Mouse (Mus musculus) left cerebral cortex, postnatal 14 days (tissue): Measurements from ENCODE around the gene Gadl1. TPM values are rescaled to one million over a fixed set of nuclear protein-coding genes. Genes with fewer than 3 reads are reported as not detected.
A peak's percentile ranks its signal among the peaks of the same experiment; 100 is the strongest.
"Not testable (repeated sequence)": the region's sequence is repeated elsewhere in the genome, so short reads cannot be mapped to it uniquely, and the experiment has no call there.

Experiments used
- DNase-seq, 2 experiments: peaks; one replicate each; pipeline ENCODE4 v3.0.0; 2021 to 2022; ENCODE audit warnings: low spot score in 2 of 2, mixed read lengths in 1 of 2
- intact Hi-C: fragments of 180-260 bp; cut with DNase I; formaldehyde crosslinking; loops from one replicate; pipeline ENCODE4 v1.15.1; 2025
- total RNA-seq, 2 experiments: library from RNA; stranded (reverse); gene quantifications; 2 replicates each; pipeline ENCODE4 v1.2.3; 2021

The Gadl1 gene
- total RNA-seq, 2 experiments from 2014 or later, result 0.40 to 0.62 TPM

DNA sequence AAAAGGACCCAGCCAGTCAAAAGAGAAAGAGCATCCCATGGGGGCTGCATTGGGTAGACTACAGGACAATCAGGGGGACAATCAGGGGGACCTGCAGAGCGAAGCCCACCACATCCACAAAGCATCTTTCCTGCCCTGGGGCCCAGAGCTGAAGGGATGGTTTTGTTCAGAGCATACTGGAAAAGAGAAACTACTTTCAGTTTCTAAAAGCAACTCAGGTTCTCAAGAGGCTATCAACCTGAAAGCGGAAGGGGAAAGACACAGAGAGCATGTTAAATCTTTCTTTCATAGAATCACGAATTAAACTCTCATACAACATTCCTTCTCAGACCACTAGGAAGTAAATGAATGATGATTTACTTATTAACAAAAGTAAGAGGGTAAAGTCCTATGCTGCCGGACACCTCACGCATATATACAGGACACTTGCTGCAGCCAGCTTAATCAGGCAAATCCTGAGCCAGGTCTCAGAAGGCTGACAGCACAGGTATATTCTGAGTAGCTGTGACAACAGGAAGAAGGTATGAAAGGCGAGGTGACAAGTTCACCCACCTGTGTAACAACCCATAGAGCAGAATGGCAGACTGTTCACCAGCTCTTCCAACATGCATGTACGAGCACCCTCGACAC lies 90.2 kb downstream of the Gadl1 start:
- intact Hi-C loops, result no loop called here
- DNase-seq, result no peak

DNA sequence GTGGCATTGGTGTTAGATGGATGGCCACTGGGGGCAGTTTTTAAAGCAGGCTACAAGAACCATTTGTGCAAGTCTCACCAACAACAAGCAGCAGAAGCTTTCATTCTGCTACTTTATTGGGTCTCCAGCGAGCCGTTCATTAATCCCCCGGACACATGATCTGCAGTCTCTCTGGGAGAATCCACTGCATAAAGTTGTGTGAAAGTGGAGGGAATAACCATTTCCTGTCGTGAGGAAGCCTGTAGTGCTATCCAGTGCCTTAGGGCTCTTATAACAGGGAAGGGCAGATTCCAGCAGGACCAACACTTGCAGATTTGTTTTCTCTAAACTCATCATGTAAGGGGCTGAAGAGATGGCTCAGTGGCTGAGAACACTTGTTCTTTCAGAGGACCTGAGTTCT lies 104.7 kb downstream of the Gadl1 start:
- intact Hi-C loops, result no loop called here

DNA sequence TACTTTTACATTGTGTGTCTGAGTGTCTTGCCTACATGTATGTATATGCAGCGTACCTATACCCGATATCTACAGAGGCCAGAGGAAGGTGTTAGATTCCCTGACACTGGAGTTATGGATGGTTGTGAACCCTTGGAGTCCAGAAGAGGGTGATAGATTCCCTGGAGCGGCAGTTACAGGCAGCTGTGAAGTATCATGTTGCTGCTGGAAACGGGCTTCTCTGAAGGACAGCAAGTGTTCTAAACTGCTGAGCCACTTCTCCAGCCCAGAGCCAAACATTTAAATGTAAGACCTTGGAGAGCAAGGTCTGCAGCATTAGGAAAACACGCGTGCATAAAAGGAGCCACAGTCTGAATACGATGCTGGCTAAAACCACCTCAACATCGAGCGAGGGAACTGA lies 107.0 kb downstream of the Gadl1 start:
- intact Hi-C loops, result no loop called here
- DNase-seq, result no peak

More for the DNA sequence above, 104.7 kb downstream of the Gadl1 start:
- DNase-seq, result no peak

DNA sequence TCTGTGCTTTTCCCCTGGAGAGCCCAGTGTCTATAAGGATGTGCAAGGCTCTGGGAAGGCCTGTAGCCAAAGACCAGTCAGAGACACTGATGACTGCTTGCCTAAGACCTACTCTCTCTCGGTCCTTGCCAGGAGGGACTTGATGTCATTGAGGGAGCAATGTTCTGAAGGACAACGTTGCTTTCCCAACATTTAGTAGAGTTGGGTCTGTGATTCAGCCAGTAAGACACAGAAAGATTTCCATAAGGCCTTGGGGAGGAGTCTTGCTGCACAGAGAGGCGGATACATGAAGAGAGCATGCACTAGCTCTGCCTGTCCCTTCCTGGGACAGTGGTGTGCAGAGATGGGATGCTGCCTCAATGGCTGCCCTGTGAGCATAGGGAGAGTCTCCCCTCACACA lies 107.8 kb downstream of the Gadl1 start:
- no peak for DNase-seq
- intact Hi-C loops, result no loop called here

DNA sequence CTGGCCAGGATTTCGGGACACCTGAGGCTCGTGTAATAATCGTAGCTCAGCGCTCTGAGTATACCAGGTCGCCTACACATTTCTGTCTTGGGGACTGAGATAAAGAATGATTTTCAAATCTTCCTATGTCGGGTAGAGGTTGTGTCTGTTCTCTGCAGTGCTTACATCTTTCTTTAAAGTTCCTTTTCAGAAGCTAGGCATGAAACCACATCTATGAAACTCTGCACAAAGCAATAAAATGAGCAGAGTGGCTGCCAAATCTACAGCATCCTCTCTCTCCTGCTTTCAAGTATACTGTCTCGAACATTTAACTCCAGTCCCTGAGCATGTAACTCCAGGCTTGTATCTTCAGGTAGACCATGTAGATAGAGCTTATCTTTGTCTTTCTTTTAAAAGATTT lies 109.3 kb downstream of the Gadl1 start:
- intact Hi-C loops, result no loop called here
- DNase-seq, result no peak

DNA sequence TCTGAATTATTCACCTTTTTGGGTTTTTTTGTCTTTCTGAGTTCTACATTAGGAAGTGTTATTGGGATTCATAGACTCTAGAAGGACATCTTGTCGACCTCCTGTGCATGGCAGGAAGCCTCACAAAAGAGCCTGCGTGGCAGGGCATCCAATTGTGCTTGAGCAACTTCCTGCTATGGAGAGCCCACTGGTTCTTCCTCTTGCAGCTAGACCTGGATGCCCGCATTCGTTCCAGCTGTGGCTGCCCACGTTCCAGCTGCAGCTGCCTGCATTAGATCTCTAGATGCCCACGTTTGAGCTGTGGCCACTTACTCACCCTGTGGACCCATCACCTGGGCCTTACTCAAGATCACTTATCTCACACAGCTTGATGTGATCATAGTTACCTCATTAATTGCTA lies 116.1 kb downstream of the Gadl1 start:
- DNase-seq, result no peak
- intact Hi-C loops, result no loop called here

DNA sequence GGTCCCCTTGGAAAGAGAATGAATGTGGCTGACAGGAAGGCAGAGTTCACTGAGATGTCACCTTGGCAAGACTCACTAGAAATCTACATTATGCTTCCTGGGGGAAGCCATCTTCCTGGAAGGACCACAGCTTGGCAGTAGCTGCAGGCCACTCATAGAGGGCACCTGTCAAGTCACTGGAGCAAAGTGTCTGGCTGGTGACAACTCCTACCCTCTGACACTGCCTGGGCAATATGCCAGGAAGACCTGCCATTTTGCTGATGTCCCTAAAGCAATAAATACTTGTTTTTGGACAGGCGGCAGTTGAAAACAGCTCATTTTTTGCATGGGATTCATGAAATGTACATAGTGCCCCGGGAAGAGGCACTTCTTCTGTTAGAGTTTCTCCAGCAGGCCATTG lies 119.8 kb downstream of the Gadl1 start:
- DNase-seq, result no peak
- intact Hi-C loops, result no loop called here

DNA sequence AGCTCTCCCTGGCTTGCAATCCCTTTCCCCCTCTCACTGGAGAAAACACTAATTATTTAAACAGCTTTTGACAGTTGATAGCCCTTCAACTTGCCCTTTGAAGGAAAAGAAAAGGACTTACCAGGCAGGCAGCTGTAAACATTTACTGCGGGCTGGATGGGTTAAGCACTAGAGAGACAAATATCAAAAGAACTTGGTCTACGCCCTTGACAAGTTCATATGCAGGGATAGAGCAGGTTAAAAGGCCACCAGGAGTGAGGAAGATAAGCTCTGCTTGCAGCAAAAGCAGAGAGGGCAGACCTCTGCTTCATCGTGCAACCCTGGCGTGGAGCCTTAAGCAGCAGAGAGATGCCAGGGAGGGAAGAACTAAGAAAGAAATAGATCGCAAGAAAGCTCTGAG lies 123.5 kb downstream of the Gadl1 start:
- intact Hi-C loops, result loop anchor here (10.0 kb wide), 2 partner anchors 58 to 158 kb away; no protein-coding TSS in a partner anchor
- DNase-seq, result no peak

DNA sequence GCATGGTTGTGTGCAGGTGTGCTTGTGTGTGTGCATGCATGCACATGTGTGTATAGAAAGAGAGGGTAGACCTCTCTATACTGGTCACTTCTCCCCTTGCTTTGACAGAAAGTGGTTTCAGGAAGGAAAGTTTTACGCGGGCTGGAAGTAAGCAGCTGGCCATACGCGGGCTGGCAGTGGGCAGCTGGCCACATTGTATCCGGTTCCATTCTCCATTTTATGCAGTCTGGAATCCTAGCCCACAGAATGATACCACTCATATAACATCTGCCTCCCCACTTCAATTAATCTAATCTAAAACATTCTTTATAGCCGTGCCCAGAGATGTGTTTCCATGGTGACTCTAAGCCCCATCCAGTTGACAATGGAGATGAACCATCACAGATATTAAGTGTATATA lies 129.0 kb downstream of the Gadl1 start:
- no peak for DNase-seq
- intact Hi-C loops, result loop anchor here (10.0 kb wide), 2 partner anchors 63 to 163 kb away; no protein-coding TSS in a partner anchor

DNA sequence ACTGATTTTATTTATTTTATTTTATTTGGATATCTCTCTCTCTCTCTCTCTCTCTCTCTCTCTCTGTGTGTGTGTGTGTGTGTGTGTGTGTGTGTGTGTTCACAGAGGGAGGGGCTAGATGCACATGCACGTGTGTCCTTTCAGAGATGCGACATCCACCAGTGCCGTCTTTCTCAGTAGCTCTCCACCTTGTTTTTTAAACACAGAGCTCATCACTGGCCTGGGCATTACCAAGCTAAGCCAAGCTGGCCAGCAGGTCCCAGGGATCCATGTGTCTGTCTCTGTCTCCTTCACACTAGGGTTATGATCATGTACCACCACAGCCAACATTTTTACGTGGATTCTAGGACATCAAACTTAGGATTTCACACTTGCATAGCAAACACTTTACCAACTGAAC lies 130.7 kb downstream of the Gadl1 start:
- no peak for DNase-seq
- intact Hi-C loops, result loop anchor here (2.0 to 10.0 kb wide), 3 partner anchors 65 to 329 kb away; no protein-coding TSS in a partner anchor

DNA sequence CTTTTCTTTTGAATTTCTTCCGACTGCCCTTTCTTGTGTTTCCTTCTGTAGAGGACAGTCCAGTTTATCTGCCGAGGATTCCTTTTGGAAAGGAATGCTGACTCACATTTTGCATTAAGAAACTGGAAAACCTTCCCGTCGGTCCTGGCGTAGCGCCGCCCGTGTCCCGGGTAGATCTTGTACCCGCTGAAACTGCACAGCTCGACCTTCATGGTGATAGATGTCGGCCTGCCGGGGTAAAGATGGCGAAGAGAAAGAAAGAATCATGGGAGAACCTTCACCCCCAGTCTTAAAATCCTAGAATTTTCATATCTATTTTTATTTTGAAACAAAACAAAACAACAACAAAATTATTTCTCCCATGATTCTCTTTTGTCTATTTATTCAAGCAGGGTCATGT lies 131.6 kb downstream of the Gadl1 start:
- not testable (repeated sequence) for DNase-seq
- intact Hi-C loops, result loop anchor here (2.0 kb wide), 1 partner anchor 330 kb away; no protein-coding TSS in a partner anchor

DNA sequence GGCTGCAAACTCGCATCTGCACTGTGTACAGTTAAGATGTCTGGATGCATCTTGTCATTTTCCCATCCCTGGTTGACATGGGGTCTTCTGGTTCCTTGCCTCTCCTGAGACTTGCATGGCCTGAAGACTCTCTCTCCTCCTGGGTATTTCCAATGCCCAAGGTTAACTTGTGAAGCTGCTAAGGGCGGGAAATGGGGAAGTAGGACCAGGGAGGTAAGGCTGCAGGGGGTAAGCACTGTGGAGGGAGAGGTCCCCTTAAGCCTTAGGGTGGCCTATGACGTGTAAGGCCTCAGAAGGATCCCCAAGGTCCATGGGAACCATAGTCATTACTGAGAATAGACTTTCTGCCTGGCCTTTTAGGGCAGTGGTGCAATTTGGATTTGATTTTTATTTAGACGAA lies 132.1 kb downstream of the Gadl1 start:
- DNase-seq, result no peak
- intact Hi-C loops, result loop anchor here (2.0 kb wide), 1 partner anchor 331 kb away; no protein-coding TSS in a partner anchor

DNA sequence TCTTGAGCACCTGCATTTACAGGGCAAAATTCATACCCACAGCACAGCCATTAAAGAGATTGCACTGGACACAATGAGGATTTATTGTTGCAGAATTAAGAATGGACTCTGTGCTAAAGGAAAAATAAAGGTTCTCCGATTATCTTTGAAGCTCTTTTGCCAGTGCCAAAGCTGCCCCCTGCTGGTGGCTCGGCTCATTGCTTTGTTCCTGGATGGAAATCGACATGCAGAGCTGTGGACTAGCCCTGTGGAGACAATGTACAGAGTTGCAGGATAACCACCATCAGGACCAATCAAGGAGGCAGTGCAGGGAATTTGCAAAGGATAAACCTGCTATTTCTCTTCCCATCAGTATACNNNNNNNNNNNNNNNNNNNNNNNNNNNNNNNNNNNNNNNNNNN lies 132.5 kb downstream of the Gadl1 start:
- intact Hi-C loops, result loop anchor here (2.0 kb wide), 1 partner anchor 331 kb away; no protein-coding TSS in a partner anchor
- DNase-seq, result peak; percentile 91 to 96

DNA sequence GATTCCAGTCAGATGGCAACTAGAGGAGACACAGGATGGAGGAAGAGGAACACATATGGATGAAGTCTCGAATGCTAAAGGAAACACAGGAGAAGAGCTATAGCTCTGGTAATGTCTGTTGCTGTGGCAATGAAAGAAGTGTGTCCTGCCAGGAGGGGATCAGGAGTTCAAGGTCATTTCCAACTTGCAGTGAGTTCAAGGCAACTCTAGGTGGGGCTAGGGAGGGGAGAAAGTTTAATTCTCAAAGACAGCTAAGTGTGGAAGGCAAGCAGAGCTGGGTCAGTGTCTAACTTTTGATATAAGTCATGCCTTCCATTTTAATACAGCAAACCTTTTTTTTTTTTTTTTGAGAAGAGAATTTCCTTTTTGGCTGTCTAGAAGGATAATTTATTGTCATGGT lies 140.7 kb downstream of the Gadl1 start:
- intact Hi-C loops, result no loop called here
- DNase-seq, result no peak

DNA sequence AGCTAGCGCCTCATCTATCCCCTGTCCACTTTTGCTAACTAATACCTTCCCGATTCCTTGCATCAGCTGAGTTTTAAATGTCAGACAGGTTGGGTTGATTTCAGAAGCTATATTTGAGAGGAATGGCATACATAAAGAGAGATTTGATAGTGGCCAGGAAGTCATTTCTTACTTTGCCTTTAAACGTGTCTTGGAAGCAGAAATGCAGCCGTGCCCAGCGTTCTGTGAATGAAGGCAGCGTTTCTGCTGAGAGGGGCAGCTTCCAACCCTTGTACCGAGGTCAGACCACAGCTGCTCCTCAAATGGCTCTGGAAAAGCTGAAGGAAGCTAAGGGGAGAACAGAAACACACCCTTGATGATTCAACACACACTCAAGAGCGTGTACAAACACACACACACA lies 144.7 kb downstream of the Gadl1 start:
- no peak for DNase-seq
- intact Hi-C loops, result no loop called here

DNA sequence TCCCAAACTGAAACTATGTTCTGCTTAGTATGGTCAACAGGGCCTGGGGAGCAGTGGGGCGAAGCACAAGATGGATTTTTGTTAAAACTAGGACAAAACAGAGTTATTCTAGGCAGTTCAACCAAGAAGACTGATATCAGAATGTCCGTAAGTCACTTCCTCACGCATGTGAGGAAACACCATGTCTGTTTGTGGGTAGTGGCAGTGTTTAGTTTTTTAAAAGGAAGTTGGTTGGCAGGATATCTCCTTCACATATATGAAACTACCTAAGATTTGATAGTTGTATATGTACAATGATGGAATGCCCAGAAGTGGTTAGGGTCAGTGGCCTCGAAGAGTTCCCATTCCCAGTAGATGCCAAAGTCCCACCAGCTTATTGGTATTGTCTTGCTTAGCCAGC lies 149.2 kb downstream of the Gadl1 start:
- DNase-seq, result no peak
- intact Hi-C loops, result no loop called here

DNA sequence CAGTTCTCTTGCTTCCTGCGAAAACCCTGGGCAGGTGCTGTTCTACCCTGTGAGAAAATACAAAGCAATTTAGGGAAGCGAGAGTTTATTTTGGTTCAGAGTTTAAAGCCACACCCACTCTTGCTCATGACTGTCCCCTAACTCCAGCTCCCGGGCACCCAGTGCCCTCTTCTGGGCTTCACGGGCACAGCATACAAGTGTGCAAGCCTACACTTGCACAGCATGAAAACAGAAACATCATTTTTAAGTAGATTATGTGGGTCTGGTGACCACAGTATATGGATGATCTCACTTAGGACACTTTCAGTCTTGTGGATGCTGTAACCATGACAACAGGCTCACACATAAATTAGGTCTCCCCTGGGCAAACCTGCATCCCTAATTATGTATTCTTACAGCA lies 149.9 kb downstream of the Gadl1 start:
- intact Hi-C loops, result no loop called here
- DNase-seq, result peak in 1 of 2 experiments; percentile 19

DNA sequence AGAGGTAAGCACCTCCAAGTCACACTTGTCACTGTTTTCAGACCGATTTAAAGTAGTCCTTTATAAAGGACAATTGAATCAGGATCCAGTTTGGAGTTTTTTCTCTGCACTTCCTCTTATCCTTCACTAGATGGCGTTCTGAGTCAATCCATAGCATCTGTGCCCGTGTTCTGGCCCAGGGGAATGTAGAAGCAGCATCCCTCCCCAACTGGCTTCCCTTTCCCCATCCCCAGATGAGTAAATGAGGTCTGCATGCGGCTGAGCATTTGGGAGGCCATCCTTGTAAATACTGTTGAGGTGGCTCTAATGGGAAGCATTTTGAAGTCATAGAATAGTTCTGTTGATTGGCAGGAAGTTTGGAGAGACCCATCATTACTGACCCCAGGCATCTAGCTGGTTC lies 151.4 kb downstream of the Gadl1 start:
- intact Hi-C loops, result loop anchor here (10.0 kb wide), 1 partner anchor 284 kb away; no protein-coding TSS in a partner anchor
- peak; percentile 19 to 40 for DNase-seq

DNA sequence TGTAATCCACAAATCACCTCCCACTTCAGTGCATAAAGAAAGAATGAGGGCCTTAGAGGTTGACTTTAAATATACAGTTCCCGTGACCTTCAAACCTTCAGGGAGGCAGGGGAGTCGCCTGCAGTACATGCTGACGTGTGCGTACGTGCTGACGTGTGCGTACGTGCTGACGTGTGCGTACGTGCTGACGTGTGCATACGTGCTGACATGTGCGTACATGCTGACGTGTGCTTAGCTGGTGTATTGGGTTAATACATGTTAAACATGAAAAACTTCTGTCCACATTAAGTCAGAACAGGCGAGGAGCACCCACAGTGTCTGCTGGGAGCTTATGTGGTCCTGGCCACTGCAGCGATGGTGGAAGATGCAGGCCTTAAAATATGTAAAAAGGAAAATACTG lies 155.5 kb downstream of the Gadl1 start:
- DNase-seq, result no peak
- intact Hi-C loops, result loop anchor here (10.0 kb wide), 1 partner anchor 280 kb away; no protein-coding TSS in a partner anchor

DNA sequence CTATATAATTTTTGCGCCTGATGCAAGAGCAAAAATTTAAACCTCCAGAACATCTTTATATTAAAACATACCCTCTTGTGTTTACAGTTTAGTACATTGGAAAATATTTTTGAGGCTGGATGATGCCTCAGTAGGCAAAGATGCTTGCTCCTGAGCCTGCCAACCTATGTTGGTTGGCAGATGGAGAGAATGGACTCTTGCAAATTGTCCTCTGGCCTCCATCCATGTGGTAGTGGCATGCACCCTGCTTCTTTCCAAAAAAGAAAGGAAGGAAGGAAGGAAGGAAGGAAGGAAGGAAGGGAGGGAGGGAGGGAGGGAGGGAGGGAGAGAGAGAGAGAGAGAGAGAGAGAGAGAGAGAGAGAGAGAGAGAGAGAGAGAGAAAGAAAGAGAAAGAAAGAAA lies 162.3 kb downstream of the Gadl1 start:
- DNase-seq, intact Hi-C loops: not testable (repeated sequence)

DNA sequence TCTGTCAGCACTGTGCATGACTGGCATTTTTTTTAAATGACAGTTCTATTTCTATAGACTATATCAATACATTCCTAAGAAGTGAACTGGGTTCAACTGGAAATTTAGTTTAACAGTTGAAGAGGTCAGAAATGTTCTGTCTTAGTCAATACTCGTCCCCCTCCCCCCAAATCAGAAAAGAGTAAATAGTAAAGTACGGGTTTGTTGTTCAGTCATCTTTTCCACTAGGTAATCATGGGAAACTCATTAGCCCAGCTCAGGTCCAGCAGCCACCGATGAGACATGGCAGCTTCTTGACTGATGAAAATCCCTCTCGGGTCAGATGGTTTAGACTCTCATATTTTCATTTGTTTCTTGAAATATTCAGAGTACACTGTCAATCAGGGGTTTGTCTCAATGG lies 166.9 kb downstream of the Gadl1 start:
- DNase-seq, result no peak
- intact Hi-C loops, result no loop called here
